Mouse (Mus musculus): ENCODE data around the gene Chrna1.

- no peak for TF ChIP-seq CTCF (IDR thresholded peaks at IDR 0.05; ENCODE audit: borderline replicate concordance, insufficient read depth, low read length)
- TF ChIP-seq POLR2A (IDR thresholded peaks at IDR 0.05; ENCODE audit: low read depth, low read length) = no peak
These were observed 970 bp downstream of the Chrna1 start for GRCm38 (mm10) chr2:73579168-73579567.
